In genomic region chr3:51341268-51342081, GRCm38 (mm10) we compare ENCODE assay signal across 8 mouse cellular contexts. TPM values are rescaled to one million over a fixed set of nuclear protein-coding genes. Genes with fewer than 3 reads are reported as not detected.
DNase-seq lines count a peak whose midpoint lies in the region; ATAC-seq and TF ChIP-seq lines count a peak whose summit lies in the region.

No protein-coding gene starts in this region.

- no peaks in the 10 kb centered on the region for H3K27me3 ChIP-seq in embryonic facial prominence, embryonic 15.5 days
- H3K27me3 ChIP-seq in heart, embryonic 10.5 days (ENCODE audit: insufficient read depth, poor library complexity, severe bottlenecking): no peaks in the 10 kb centered on the region
- no peaks in the 10 kb centered on the region for H3K27me3 ChIP-seq in kidney, embryonic 14.5 days (ENCODE audit: control insufficient read depth, insufficient read depth, low read length)
- no peaks in the 10 kb centered on the region for H3K27me3 ChIP-seq in liver, adult 2 months (ENCODE audit: control insufficient read depth, insufficient read depth, low read length)

- TF ChIP-seq CTCF in bone marrow, adult 2 months (IDR thresholded peaks at IDR 0.05; ENCODE audit: control insufficient read depth, insufficient read depth, low read length): no peak
- TF ChIP-seq CTCF in liver, adult 2 months (IDR thresholded peaks at IDR 0.05; ENCODE audit: low read depth, low read length): no peak

- peaks cover 1% of the 10 kb centered on the region; the same call in 1 of the 2 replicates for H3K4me1 ChIP-seq in bone marrow, adult 2 months (ENCODE audit: control insufficient read depth, insufficient read depth, low read length)
- 0 out of 2 replicates have a peak, but pooled peaks cover 7% of the 10 kb centered on the region for H3K4me1 ChIP-seq in embryonic facial prominence, embryonic 15.5 days
- H3K4me1 ChIP-seq in heart, embryonic 10.5 days: peaks cover 6% of the 10 kb centered on the region
- H3K4me1 ChIP-seq in kidney, embryonic 14.5 days (ENCODE audit: control insufficient read depth, insufficient read depth, low read length): no peaks in the 10 kb centered on the region
- H3K4me1 ChIP-seq in liver, adult 2 months (ENCODE audit: control insufficient read depth, insufficient read depth, low read length): peaks cover 6% of the 10 kb centered on the region; the same call in 1 of the 2 replicates

- 1% methylated on average over 86 of the region's 86 CpGs for WGBS in bone marrow, adult 2 months
- WGBS in embryonic facial prominence, embryonic 15.5 days: under 1% methylated on average over 68 of the region's 86 CpGs
- WGBS in heart, embryonic 10.5 days: under 1% methylated on average over 85 of the region's 86 CpGs
- WGBS in kidney, embryonic 14.5 days: under 1% methylated on average over 70 of the region's 86 CpGs
- 1% methylated on average over 76 of the region's 86 CpGs for WGBS in liver, adult 2 months

- peak overlapping the region; percentile 100 for H3K27ac ChIP-seq in bone marrow, adult 2 months (ENCODE audit: control insufficient read depth, insufficient read depth, low read depth, low read length, poor library complexity)
- H3K27ac ChIP-seq in embryonic facial prominence, embryonic 15.5 days (replicated peaks): peak overlapping the region; percentile 95
- H3K27ac ChIP-seq in heart, embryonic 10.5 days: peak overlapping the region; percentile 100
- peak overlapping the region; percentile 90 for H3K27ac ChIP-seq in kidney, embryonic 14.5 days (ENCODE audit: low read depth, low read length)
- peak overlapping the region; percentile 86 for H3K27ac ChIP-seq in liver, adult 2 months (replicated peaks; ENCODE audit: insufficient read depth, low read depth, low read length)

- H3K9me3 ChIP-seq in embryonic facial prominence, embryonic 15.5 days (replicated peaks): no peaks in the 10 kb centered on the region
- no peaks in the 10 kb centered on the region for H3K9me3 ChIP-seq in heart, embryonic 10.5 days
- no peaks in the 10 kb centered on the region for H3K9me3 ChIP-seq in kidney, embryonic 14.5 days (ENCODE audit: control insufficient read depth, low read length)

- H3K4me2 ChIP-seq in embryonic facial prominence, embryonic 15.5 days (replicated peaks): peak overlapping the region; percentile 88
- H3K4me2 ChIP-seq in kidney, embryonic 14.5 days (replicated peaks; ENCODE audit: low read depth, low read length): peak overlapping the region; percentile 77

- peak overlapping the region; percentile 79 for H3K4me3 ChIP-seq in bone marrow, adult 2 months (replicated peaks; ENCODE audit: control insufficient read depth, low read depth, low read length)
- H3K4me3 ChIP-seq in embryonic facial prominence, embryonic 15.5 days (replicated peaks): peak overlapping the region; percentile 78
- H3K4me3 ChIP-seq in heart, embryonic 10.5 days: peak overlapping the region; percentile 99
- peak overlapping the region; percentile 90 for H3K4me3 ChIP-seq in kidney, embryonic 14.5 days (ENCODE audit: low read length)
- peak overlapping the region; percentile 90 for H3K4me3 ChIP-seq in liver, adult 2 months (ENCODE audit: insufficient read depth, low read depth, low read length)

- peak; percentile 86 for ATAC-seq in embryonic facial prominence, embryonic 15.5 days (ENCODE audit: insufficient number of reproducible peaks, low FRiP score, low TSS enrichment, low read depth)
- peak; percentile 86 for ATAC-seq in kidney, embryonic 14.5 days (ENCODE audit: low FRiP score, low TSS enrichment)
- ATAC-seq in monocyte, adult 5-6 weeks (replicated peaks; ENCODE audit: insufficient number of reproducible peaks, low FRiP score, low TSS enrichment, poor library complexity, severe bottlenecking): peak; percentile 23; the same call in 1 of the 2 replicates

- H3K36me3 ChIP-seq in embryonic facial prominence, embryonic 15.5 days: no peaks in the 10 kb centered on the region
- no peaks in the 10 kb centered on the region for H3K36me3 ChIP-seq in heart, embryonic 10.5 days
- H3K36me3 ChIP-seq in kidney, embryonic 14.5 days (ENCODE audit: control insufficient read depth, insufficient read depth, low read length): no peaks in the 10 kb centered on the region
- H3K36me3 ChIP-seq in liver, adult 2 months (ENCODE audit: control insufficient read depth, insufficient read depth, low read length): no peaks in the 10 kb centered on the region

- H3K79me2 ChIP-seq in liver, adult 2 months (ENCODE audit: control insufficient read depth, insufficient read depth, low read length): peaks cover 16% of the 10 kb centered on the region; the same call in 1 of the 2 replicates

- DNase-seq in 416B (ENCODE audit: low read depth): peak; percentile 83
- peak; percentile 91 for DNase-seq in heart, embryonic 10.5 days (ENCODE audit: low spot score)
- DNase-seq in liver, adult 2 months (ENCODE audit: extremely low read depth, low read depth, low spot score): peak; percentile 47
- peak; percentile 81 to 84 for DNase-seq in spleen, postnatal 36 days (ENCODE audit: low spot score in 2 of 2)

- peak; percentile 41; the same call in 1 of the 2 replicates for TF ChIP-seq POLR2A in bone marrow, adult 2 months (IDR thresholded peaks at IDR 0.05; ENCODE audit: borderline replicate concordance, control insufficient read depth, low read depth, low read length)
- no peak for TF ChIP-seq POLR2A in liver, adult 2 months (IDR thresholded peaks at IDR 0.05; ENCODE audit: extremely low read depth, insufficient read depth, low read length)

- H3K9ac ChIP-seq in embryonic facial prominence, embryonic 15.5 days: peak overlapping the region; percentile 75
- H3K9ac ChIP-seq in kidney, embryonic 14.5 days (ENCODE audit: low read depth, low read length): peak overlapping the region; percentile 90
- H3K9ac ChIP-seq in liver, adult 2 months (ENCODE audit: low read depth, low read length): peak overlapping the region; percentile 93

RNA-seq across cellular contexts. Expression of gene Elf2, which starts 1.0 kb away (rescaled TPM):
- 27.6 and 28.7 TPM in 2 replicates for polyA plus RNA-seq in bone marrow, adult 2 months (2011; ENCODE audit: insufficient read depth, insufficient read length, low replicate concordance, missing spikeins)
- polyA plus RNA-seq in embryonic facial prominence, embryonic 15.5 days (2015; fragmentation: Nextera tagmentation; extraction: Ambion mirVana): 60.8 and 71.0 TPM in 2 replicates
- polyA plus RNA-seq in heart, embryonic 10.5 days (2016; fragmentation: Nextera tagmentation; extraction: Ambion mirVana): 40.1 and 43.5 TPM in 2 replicates
- 51.4 and 61.6 TPM in 2 replicates for polyA plus RNA-seq in kidney, embryonic 14.5 days (2014; fragmentation: Nextera tagmentation; extraction: Ambion mirVana)
- total RNA-seq in liver, adult 2 months (2014; rRNA removed): 22.1 and 23.8 TPM in 2 replicates
- polyA plus RNA-seq in liver, adult 2 months (2012; rRNA removed): 13.8 and 14.0 TPM in 2 replicates
- total RNA-seq in monocyte, adult 5-6 weeks (2017): 183 to 185 TPM (median 183 TPM) in 3 replicates

RNA-seq across cellular contexts. Expression of gene Mgarp, which starts 55.1 kb away (rescaled TPM):
- polyA plus RNA-seq in bone marrow, adult 2 months (2011; ENCODE audit: insufficient read depth, insufficient read length, low replicate concordance, missing spikeins): not detected in 2 replicates
- polyA plus RNA-seq in embryonic facial prominence, embryonic 15.5 days (2015; fragmentation: Nextera tagmentation; extraction: Ambion mirVana): 4.8 and 5.7 TPM in 2 replicates
- 20.6 and 21.1 TPM in 2 replicates for polyA plus RNA-seq in heart, embryonic 10.5 days (2016; fragmentation: Nextera tagmentation; extraction: Ambion mirVana)
- 1.3 and 1.6 TPM in 2 replicates for polyA plus RNA-seq in kidney, embryonic 14.5 days (2014; fragmentation: Nextera tagmentation; extraction: Ambion mirVana)
- 2.8 TPM in 1 of 2 replicates, not detected in the other for total RNA-seq in liver, adult 2 months (2014; rRNA removed)
- polyA plus RNA-seq in liver, adult 2 months (2012; rRNA removed): 0.10 TPM in 1 of 2 replicates, not detected in the other
- total RNA-seq in monocyte, adult 5-6 weeks (2017): 1.5 TPM in 1 of 3 replicates, not detected in the others

Comparison
In these comparisons a context has a peak if more than half of its experiments do, and no peak if none do; other contexts are left out.
1. Peak in every context shown above with its lines: DNase-seq, ATAC-seq, H3K4me3 ChIP-seq and H3K27ac ChIP-seq.
2. ATAC-seq: peak in every context shown above with its lines; median percentile 86 in embryonic facial prominence, embryonic 15.5 days; 86 in kidney, embryonic 14.5 days; 23 in monocyte, adult 5-6 weeks.